Mouse (Mus musculus): Measurements from ENCODE around the gene Gm39115.

Gene Gm39115

DNA sequence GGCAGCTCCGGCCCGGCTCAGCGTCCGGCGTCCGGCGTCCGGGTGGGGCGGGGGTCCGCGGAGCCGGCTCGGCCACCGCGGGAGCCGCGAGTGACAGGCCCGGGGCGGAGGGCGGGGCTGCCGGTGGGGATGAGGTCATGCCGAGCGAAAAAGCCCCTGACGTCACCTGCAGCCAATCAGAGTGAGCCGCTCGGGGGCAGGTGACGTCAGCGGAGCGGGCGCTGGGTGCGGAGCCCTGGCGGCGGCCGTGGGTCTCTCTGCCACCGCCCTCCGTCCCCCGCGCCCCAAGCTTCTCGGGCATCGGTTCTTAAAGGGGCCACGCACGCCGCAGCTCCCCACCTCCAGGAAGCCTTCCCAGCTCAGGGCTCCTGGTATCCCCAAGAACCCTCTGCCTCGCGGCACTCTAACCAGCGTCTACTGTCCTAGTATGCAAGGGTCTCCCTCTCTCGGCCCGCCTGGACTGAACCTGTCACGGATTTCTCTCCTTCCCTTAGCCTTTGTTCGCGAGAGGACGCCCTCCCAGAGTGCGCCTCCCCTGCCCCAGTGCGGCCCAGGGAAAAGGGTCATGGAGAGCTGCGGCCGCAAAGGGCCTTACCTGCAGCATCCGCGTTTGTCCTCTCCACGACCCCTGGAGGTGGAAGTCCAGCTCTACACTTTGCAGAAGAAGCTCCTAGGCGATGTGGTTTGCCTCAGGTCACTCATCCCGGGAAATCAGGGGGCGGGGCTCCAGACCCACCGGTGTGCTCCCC, 40.5 kb downstream of the Gm39115 start, which contains the start of gene Dusp8:
Gene Dusp8 (minus strand): TSS at position 661 of the 749 bp plus-strand sequence.
- peak; percentile 86 to 95 for DNase-seq (ENCODE audit: low spot score in 2 of 2)

- peak in 1 of 2 experiments; percentile 52 for DNase-seq (ENCODE audit: low spot score in 2 of 2)
Measured at GRCm38 (mm10) chr7:142094301-142095143, 41.3 kb downstream of the Gm39115 start.

GRCm38 (mm10) chr7:142093696-142094240, 42.1 kb downstream of the Gm39115 start:
- no peak for DNase-seq (ENCODE audit: low spot score in 2 of 2)

- DNase-seq (ENCODE audit: low spot score in 2 of 2), result no peak
Measured at GRCm38 (mm10) chr7:142092991-142093390, 42.8 kb downstream of the Gm39115 start.

DNA sequence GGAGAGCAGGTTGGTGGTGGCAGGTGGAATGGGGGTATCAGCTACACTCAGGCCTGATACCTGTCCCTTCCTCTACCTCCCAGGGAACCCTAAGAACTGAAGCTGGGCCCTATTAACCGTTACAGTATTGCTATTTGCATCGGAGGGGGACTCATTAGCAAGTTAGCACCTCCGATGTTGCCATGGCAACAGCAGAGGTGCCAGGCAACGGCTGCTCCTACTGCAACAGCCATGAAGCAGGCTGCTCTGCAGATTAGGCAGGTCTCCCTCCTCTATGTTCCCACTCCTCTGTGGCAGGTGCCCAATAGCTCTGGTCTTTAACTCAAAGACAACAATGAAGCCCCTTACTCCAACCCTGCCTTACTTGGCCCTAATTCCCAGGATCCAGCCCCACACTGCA, 44.0 kb downstream of the Gm39115 start:
- peak in 1 of 2 experiments; percentile 57 for DNase-seq (ENCODE audit: low spot score in 2 of 2)

DNA sequence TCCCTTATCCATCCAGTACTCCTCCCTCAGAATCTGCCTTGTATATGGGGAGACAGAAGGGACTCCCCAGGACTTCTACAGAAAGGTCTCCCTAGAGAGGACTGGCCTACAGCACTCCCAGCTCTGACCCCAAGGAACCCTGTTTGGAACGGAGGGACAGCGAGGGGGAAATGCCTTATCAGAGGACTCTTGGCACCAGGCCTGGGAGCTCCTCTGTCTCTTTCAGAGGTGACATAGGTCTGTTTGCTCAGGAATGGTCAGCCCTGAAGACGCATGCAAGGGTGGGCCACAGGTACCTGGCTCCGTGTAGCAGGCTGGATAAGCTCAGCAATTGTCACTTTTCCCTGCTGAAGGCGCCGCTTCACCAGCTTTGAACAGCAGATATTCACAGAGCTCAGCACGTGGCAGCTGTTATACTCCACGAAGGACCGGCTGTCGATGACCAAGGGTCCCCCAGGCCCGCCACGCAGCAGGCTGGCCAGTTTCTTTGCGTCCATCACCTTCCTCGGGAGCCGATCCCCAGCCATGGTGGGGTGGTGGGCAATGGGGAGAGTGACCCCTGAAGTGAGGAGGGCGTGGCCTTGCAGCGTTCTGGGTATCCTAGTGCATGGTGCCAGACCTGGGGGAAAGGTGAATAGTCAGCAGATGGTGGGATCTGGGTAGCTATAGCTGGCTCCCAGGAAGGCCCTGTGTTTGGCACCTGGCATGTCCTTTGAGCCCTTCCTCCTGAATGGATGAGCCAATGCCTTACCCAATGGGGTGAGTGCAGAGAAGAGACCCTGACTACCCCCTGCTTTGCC, 46.0 kb downstream of the Gm39115 start:
- no peak for DNase-seq (ENCODE audit: low spot score in 2 of 2)

- peak in 1 of 2 experiments; percentile 48 for DNase-seq (ENCODE audit: low spot score in 2 of 2)
Measured at GRCm38 (mm10) chr7:142088886-142089285, 46.9 kb downstream of the Gm39115 start.

DNA sequence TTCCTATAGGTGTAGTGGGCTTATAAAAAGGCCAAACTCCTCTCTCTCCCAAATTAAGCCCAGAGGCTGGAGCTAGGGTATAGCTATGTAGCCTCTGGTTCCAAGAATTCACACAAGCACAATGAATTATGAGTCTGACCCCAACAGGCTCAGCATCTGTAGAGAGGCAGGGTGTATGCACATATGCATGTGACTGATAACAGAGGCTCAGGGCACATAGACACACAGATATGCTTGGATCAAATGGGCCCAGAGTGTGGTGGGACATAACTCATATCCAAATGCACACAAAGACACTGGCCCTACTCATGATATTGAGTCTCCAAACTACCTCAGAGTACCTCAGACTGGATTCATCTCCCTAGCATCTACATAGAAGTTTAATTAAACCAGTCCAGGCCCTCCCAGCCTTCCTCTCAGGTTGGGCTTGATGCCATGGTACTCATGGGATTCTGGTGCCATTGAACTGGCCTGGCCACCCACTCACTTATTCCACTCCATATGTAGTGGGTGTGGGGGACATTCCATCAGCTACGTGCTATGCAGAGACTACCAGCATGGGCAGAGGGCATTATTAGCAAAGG, 48.7 kb downstream of the Gm39115 start:
- no peak for DNase-seq (ENCODE audit: low spot score in 2 of 2)

DNA sequence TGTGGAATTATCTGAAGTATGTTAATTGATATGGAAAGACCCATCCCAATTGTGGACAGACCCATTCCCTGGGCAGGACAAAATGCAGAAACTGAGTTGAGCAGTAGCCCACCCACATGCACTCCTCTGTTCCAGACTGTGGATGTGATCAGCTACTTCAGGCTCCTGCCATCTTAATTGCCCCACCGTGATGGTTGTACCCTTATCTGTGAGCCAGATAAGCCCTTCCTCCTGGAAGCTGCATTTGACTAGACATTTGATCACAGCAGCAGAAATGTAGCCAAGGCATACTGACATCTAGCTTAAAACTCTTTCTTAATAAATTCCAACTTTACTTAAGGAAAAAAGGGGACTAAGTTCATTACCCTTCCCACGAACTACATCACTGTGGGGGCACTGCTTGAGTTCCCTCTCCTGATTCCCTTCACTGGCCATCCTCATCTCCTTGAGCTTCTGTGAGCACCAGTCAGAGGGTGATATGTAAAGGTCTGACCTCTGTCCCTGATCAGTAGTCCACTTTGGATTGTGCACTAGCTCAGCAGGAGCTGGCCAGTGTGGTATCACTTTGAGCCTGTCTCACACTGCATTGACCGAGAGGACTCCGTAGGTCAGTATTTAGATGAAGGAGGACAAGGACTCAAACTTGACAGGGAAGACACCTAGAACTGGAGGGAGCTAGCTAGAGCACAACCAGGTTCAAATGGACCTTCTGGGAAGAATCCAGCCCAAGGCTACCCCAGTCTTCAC, 49.5 kb downstream of the Gm39115 start:
- DNase-seq (ENCODE audit: low spot score in 2 of 2), result no peak
